Mouse (Mus musculus): ENCODE data around the gene Tyw3. TPM values are rescaled to one million over a fixed set of nuclear protein-coding genes. Genes with fewer than 3 reads are reported as not detected.
"Not testable (repeated sequence)": the region's sequence is repeated elsewhere in the genome, so short reads cannot be mapped to it uniquely, and the experiment has no call there.

The Tyw3 gene
- polyA plus RNA-seq (2014; fragmentation: Nextera tagmentation; extraction: Ambion mirVana), result 19.0 and 24.4 TPM in 2 replicates

DNA sequence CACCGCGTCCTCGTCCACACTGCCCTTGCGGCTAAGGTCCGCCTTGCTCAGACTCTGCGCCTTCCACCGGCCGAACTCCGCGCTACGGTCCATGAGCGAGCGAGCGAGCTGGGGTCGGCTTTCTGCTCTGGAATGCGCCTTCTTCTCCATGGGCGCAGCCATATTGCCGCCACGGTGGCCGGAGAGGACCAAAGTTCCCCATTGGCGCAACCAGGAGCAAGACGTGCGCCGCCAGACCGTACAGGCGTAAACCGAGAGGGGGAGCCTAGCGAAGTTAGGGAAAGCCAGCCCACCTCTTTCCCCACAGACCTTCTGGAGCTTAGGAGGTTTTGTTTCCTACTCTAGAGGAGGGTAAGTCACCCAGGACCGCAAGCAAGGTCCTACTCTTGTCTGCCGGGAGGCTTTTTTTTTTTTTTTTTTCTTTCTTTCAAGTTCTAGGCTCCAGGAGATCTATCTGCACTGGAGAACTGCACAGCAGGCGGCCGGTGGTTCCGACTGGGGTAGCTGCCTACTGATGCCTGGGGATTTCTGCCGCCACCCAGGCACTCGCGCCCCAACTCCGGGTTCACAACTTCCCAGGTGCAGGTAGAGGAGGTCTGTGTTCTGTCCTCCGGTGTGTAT, at the start of gene Tyw3:
TSS of gene Tyw3 (minus strand) at position 171 of the 621 bp plus-strand sequence.
- Histone ChIP-seq H3K4me2 (ENCODE audit: low read depth) (peak within 1 kb of the TSS; percentile 69), H3K9me3 (ENCODE audit: control insufficient read depth, low read length) (no peaks in the 10 kb centered on the region), H3K27me3 (ENCODE audit: control insufficient read depth, insufficient read depth, low read length) (no peaks in the 10 kb centered on the region), H3K4me1 (ENCODE audit: control insufficient read depth, insufficient read depth, low read length) (peaks cover 4% of the 10 kb centered on the region; the same call in 1 of the 2 replicates), H3K36me3 (ENCODE audit: control insufficient read depth, insufficient read depth, low read length) (peaks cover 10% of the 10 kb centered on the region), H3K4me3 (ENCODE audit: low read depth, low read length) (peak within 1 kb of the TSS; percentile 89), H3K27ac (ENCODE audit: low read depth, low read length) (peak within 1 kb of the TSS; percentile 90), H3K9ac (ENCODE audit: low read length) (peak within 1 kb of the TSS; percentile 93)
- ATAC-seq (ENCODE audit: insufficient read depth, low FRiP score, low TSS enrichment) (peak; percentile 96), DNase-seq (ENCODE audit: low spot score) (peak; percentile 97)
- WGBS, result under 1% methylated on average over 38 of the region's 38 CpGs

DNA sequence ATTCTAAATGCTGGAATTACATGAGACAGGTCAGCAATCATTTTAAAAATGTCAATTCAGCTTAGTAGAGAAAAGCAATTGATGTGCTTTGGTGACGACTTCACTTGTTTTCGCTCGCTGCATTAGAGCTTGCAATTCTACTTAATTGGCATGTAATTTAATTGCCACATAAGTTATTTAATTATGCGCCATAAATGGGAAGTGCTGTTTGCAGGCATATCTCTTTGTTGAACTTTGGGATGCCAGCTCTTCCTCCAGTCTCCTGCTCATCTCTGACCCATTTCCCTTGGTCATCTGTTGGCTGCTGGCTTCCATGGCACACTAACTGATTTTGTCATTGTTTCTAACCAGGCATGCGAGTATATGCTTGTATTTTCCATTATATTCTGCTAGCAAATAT, 36.2 kb upstream of the Tyw3 start:
- H3K9ac ChIP-seq (ENCODE audit: low read length), result no peak overlapping the region
- no peaks in the 10 kb centered on the region for H3K4me1 ChIP-seq (ENCODE audit: control insufficient read depth, insufficient read depth, low read length)
- WGBS, result 81% methylated on average over 5 of the region's 5 CpGs
- no peak overlapping the region for H3K27ac ChIP-seq (ENCODE audit: low read depth, low read length)
- no peak for ATAC-seq (ENCODE audit: insufficient read depth, low FRiP score, low TSS enrichment)
- H3K36me3 ChIP-seq (ENCODE audit: control insufficient read depth, insufficient read depth, low read length), result no peaks in the 10 kb centered on the region
- H3K9me3 ChIP-seq (ENCODE audit: control insufficient read depth, low read length), result no peaks in the 10 kb centered on the region
- no peak for DNase-seq (ENCODE audit: low spot score)
- H3K4me3 ChIP-seq (ENCODE audit: low read depth, low read length), result no peak overlapping the region
- no peak overlapping the region for H3K4me2 ChIP-seq (ENCODE audit: low read depth)
- H3K27me3 ChIP-seq (ENCODE audit: control insufficient read depth, insufficient read depth, low read length), result no peaks in the 10 kb centered on the region

DNA sequence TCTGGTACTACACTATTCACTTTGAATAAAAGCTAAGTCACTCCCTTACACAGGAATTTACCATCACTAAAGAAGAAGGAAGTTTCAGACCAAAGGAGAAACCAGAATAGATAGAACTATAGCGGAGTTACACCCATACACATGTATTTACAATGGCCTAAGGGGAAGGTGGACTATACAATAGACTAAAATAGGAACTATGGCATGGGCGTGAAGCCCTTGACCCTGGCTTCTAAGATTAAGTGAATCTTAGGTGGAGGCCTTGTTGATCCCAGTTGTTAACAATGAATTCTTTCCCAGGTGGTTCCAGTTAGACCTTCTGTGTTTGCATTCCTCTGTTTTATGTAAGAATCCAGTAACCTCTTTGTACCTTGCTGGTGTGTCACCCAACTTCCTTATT, 34.4 kb upstream of the Tyw3 start:
- H3K4me2 ChIP-seq (ENCODE audit: low read depth); H3K36me3 ChIP-seq (ENCODE audit: control insufficient read depth, insufficient read depth, low read length); DNase-seq (ENCODE audit: low spot score); H3K4me1 ChIP-seq (ENCODE audit: control insufficient read depth, insufficient read depth, low read length); H3K4me3 ChIP-seq (ENCODE audit: low read depth, low read length); H3K9ac ChIP-seq (ENCODE audit: low read length); ATAC-seq (ENCODE audit: insufficient read depth, low FRiP score, low TSS enrichment); H3K9me3 ChIP-seq (ENCODE audit: control insufficient read depth, low read length); H3K27ac ChIP-seq (ENCODE audit: low read depth, low read length); H3K27me3 ChIP-seq (ENCODE audit: control insufficient read depth, insufficient read depth, low read length): not testable (repeated sequence)
- WGBS, result 89% methylated on average over 2 of the region's 2 CpGs

- Histone ChIP-seq H3K9ac (ENCODE audit: low read length) (no peak overlapping the region), H3K4me2 (ENCODE audit: low read depth) (no peak overlapping the region), H3K27ac (ENCODE audit: low read depth, low read length) (no peak overlapping the region), H3K27me3 (ENCODE audit: control insufficient read depth, insufficient read depth, low read length) (no peaks in the 10 kb centered on the region), H3K4me3 (ENCODE audit: low read depth, low read length) (no peak overlapping the region), H3K4me1 (ENCODE audit: control insufficient read depth, insufficient read depth, low read length) (no peaks in the 10 kb centered on the region), H3K36me3 (ENCODE audit: control insufficient read depth, insufficient read depth, low read length) (no peaks in the 10 kb centered on the region), H3K9me3 (ENCODE audit: control insufficient read depth, low read length) (no peaks in the 10 kb centered on the region)
- DNase-seq (ENCODE audit: low spot score) (no peak), ATAC-seq (ENCODE audit: insufficient read depth, low FRiP score, low TSS enrichment) (peak; percentile 48; the same call in 1 of the 2 replicates)
These were observed 31.4 kb upstream of the Tyw3 start for GRCm38 (mm10) chr3:154628284-154628683.

DNA sequence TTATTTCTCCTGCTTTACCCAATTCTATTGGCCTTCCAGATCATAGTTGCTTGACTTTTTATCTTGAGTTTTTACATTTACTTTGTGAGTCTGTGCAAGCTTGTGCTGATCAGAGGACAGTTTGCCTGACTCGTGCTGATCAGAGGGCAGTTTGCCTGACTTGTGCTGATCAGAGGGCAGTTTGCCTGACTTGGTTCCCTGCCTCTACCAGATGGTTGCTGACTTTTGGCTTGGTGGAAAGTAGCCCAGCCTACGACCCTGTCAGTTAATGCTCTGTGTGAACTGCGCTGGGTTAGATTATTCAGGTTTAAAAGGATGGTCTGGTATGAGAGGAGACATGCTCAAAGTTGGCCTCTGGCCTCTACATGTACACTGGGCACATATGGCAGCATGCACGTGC, 19.2 kb upstream of the Tyw3 start:
- WGBS, result 90% methylated on average over 4 of the region's 4 CpGs
- Histone ChIP-seq H3K9ac (ENCODE audit: low read length) (no peak overlapping the region), H3K27ac (ENCODE audit: low read depth, low read length) (no peak overlapping the region), H3K9me3 (ENCODE audit: control insufficient read depth, low read length) (no peaks in the 10 kb centered on the region), H3K27me3 (ENCODE audit: control insufficient read depth, insufficient read depth, low read length) (no peaks in the 10 kb centered on the region), H3K4me1 (ENCODE audit: control insufficient read depth, insufficient read depth, low read length) (no peaks in the 10 kb centered on the region), H3K4me2 (ENCODE audit: low read depth) (no peak overlapping the region), H3K36me3 (ENCODE audit: control insufficient read depth, insufficient read depth, low read length) (0 out of 2 replicates have a peak, but pooled peaks cover 2% of the 10 kb centered on the region), H3K4me3 (ENCODE audit: low read depth, low read length) (no peak overlapping the region)
- DNase-seq (ENCODE audit: low spot score) (no peak), ATAC-seq (ENCODE audit: insufficient read depth, low FRiP score, low TSS enrichment) (no peak)

DNA sequence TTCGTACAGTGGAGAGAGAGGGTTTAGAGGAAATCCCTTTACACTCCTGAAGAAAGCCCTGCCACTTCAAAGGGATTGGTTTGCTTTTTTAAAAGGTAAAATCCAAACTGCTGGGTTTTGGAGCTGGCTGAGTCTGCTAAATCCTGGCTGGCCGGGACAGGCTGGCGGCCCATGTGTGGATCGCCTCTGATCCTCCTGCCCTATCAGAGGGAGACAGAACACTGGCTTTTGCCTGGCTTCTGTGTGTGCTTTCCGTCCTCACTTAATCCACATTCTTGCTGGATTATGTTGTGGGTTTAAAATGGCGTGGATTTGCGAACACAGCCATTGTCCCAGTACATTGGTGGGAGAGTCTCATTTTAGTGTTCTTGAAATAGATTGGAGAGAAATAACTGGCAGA, 18.4 kb upstream of the Tyw3 start:
- H3K4me2 ChIP-seq (ENCODE audit: low read depth), result no peak overlapping the region
- no peaks in the 10 kb centered on the region for H3K9me3 ChIP-seq (ENCODE audit: control insufficient read depth, low read length)
- no peak overlapping the region for H3K9ac ChIP-seq (ENCODE audit: low read length)
- no peaks in the 10 kb centered on the region for H3K4me1 ChIP-seq (ENCODE audit: control insufficient read depth, insufficient read depth, low read length)
- H3K4me3 ChIP-seq (ENCODE audit: low read depth, low read length), result no peak overlapping the region
- ATAC-seq (ENCODE audit: insufficient read depth, low FRiP score, low TSS enrichment) (no peak), DNase-seq (ENCODE audit: low spot score) (no peak)
- 0 out of 2 replicates have a peak, but pooled peaks cover 2% of the 10 kb centered on the region for H3K36me3 ChIP-seq (ENCODE audit: control insufficient read depth, insufficient read depth, low read length)
- WGBS, result 94% methylated on average over 7 of the region's 7 CpGs
- no peak overlapping the region for H3K27ac ChIP-seq (ENCODE audit: low read depth, low read length)
- no peaks in the 10 kb centered on the region for H3K27me3 ChIP-seq (ENCODE audit: control insufficient read depth, insufficient read depth, low read length)

DNA sequence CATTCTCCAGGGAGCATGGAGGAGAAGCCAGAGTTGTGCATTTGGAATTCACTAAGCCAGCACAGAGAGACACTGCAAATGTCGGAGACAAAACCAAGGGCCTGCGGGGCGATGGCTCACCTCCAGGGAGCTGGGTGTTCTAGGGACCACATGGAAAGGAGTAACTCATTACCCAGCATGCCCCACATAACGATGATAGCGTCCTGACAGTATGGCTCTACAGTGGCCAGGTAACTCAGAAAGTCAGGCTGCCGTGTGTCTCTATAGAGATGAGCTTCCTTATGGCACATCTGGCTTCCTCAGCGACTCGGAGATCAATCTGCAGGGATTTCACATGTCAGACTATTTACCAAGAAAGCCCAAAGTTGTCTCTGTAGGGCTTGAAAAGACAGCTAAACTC, 17.9 kb upstream of the Tyw3 start:
- ATAC-seq (ENCODE audit: insufficient read depth, low FRiP score, low TSS enrichment), result no peak
- Histone ChIP-seq H3K9me3 (ENCODE audit: control insufficient read depth, low read length) (no peaks in the 10 kb centered on the region), H3K27ac (ENCODE audit: low read depth, low read length) (no peak overlapping the region), H3K4me1 (ENCODE audit: control insufficient read depth, insufficient read depth, low read length) (no peaks in the 10 kb centered on the region), H3K27me3 (ENCODE audit: control insufficient read depth, insufficient read depth, low read length) (no peaks in the 10 kb centered on the region), H3K36me3 (ENCODE audit: control insufficient read depth, insufficient read depth, low read length) (0 out of 2 replicates have a peak, but pooled peaks cover 2% of the 10 kb centered on the region), H3K4me2 (ENCODE audit: low read depth) (no peak overlapping the region), H3K9ac (ENCODE audit: low read length) (no peak overlapping the region), H3K4me3 (ENCODE audit: low read depth, low read length) (no peak overlapping the region)
- no peak for DNase-seq (ENCODE audit: low spot score)
- WGBS, result 90% methylated on average over 8 of the region's 8 CpGs

- H3K4me1 ChIP-seq (ENCODE audit: control insufficient read depth, insufficient read depth, low read length), result no peaks in the 10 kb centered on the region
- H3K36me3 ChIP-seq (ENCODE audit: control insufficient read depth, insufficient read depth, low read length), result no peaks in the 10 kb centered on the region
- WGBS, result 85% methylated on average over 3 of the region's 3 CpGs
- no peak overlapping the region for H3K4me2 ChIP-seq (ENCODE audit: low read depth)
- no peaks in the 10 kb centered on the region for H3K27me3 ChIP-seq (ENCODE audit: control insufficient read depth, insufficient read depth, low read length)
- H3K9me3 ChIP-seq (ENCODE audit: control insufficient read depth, low read length), result no peaks in the 10 kb centered on the region
- no peak overlapping the region for H3K4me3 ChIP-seq (ENCODE audit: low read depth, low read length)
- DNase-seq (ENCODE audit: low spot score) (no peak), ATAC-seq (ENCODE audit: insufficient read depth, low FRiP score, low TSS enrichment) (no peak)
- no peak overlapping the region for H3K9ac ChIP-seq (ENCODE audit: low read length)
- no peak overlapping the region for H3K27ac ChIP-seq (ENCODE audit: low read depth, low read length)
These were observed 15.0 kb upstream of the Tyw3 start for GRCm38 (mm10) chr3:154611888-154612287.

DNA sequence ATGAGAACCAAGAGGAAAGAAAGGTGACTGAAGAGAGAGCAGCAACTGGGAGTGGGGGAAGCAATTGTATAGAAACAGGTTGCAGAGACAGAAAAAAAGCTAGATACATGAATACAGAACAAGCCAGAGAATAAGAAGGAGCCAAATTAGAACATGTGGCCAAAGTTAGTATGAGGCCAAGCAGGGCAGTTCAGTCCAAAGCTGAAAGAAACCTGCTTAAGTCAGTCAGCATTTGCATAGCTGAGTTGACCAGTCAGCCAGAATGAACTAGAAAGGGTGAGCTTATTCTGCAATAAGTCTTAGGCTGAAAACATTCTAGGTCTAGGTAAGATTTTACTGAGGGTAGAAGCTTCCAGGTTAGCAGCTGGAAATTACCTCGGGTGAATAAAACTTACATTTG, 11.0 kb upstream of the Tyw3 start:
- no peak for ATAC-seq (ENCODE audit: insufficient read depth, low FRiP score, low TSS enrichment)
- Histone ChIP-seq H3K4me2 (ENCODE audit: low read depth) (no peak overlapping the region), H3K27ac (ENCODE audit: low read depth, low read length) (no peak overlapping the region), H3K9ac (ENCODE audit: low read length) (no peak overlapping the region), H3K36me3 (ENCODE audit: control insufficient read depth, insufficient read depth, low read length) (no peaks in the 10 kb centered on the region), H3K27me3 (ENCODE audit: control insufficient read depth, insufficient read depth, low read length) (no peaks in the 10 kb centered on the region), H3K4me1 (ENCODE audit: control insufficient read depth, insufficient read depth, low read length) (no peaks in the 10 kb centered on the region), H3K4me3 (ENCODE audit: low read depth, low read length) (no peak overlapping the region), H3K9me3 (ENCODE audit: control insufficient read depth, low read length) (no peaks in the 10 kb centered on the region)
- WGBS, result 86% methylated on average over 1 of the region's 1 CpGs
- DNase-seq (ENCODE audit: low spot score), result no peak

Data from neural tube, embryonic 11.5 days (tissue).